20 mouse cellular contexts compared by ENCODE assay signal in the genomic region with DNA sequence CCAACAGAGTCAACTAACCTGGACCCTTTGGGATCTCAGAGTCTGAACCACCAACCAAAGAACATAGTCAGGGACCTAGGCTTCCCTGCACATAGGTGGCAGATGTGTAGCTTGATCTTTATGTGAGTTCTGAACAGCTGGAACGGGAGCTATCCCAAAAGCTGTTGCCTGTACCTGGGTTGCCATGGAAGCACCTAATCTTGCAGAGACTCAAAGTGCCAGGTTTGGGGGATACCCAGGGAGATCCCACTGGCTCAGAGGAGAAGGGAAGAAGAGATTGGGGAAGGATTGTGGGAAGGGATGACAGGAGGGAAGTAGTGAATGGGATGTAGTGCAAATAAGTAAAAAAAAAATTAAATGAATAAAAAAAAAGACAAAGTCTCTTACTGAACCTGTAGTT.
DNase-seq lines count a peak whose midpoint lies in the region; ATAC-seq and TF ChIP-seq lines count a peak whose summit lies in the region.
"Had no signal": no experiment of that assay in that cellular context is flagged by ENCODE, and none has a peak within 500 bp of the region (broad histone marks: within the 10 kb centered on the region; RNA-seq: fewer than 3 reads in every experiment).

No protein-coding gene starts in this region.

- H3K27ac ChIP-seq in intestine, embryonic 14.5 days (ENCODE audit: low read depth): no peak overlapping the region
- H3K27ac ChIP-seq in intestine, postnatal 0 days (ENCODE audit: low read depth, low read length): no peak overlapping the region
- H3K27ac ChIP-seq in midbrain, embryonic 11.5 days (ENCODE audit: low read depth, low read length): no peak overlapping the region
- H3K27ac ChIP-seq in midbrain, embryonic 15.5 days: no peak overlapping the region

- H3K9me3 ChIP-seq in intestine, embryonic 14.5 days (ENCODE audit: control insufficient read depth, low read length): no peaks in the 10 kb centered on the region
- no peaks in the 10 kb centered on the region for H3K9me3 ChIP-seq in intestine, postnatal 0 days (ENCODE audit: control insufficient read depth)
- H3K9me3 ChIP-seq in midbrain, embryonic 11.5 days (ENCODE audit: control insufficient read depth, low read length): no peaks in the 10 kb centered on the region
- H3K9me3 ChIP-seq in midbrain, embryonic 15.5 days: no peaks in the 10 kb centered on the region

- no peak overlapping the region for H3K4me2 ChIP-seq in intestine, embryonic 14.5 days (ENCODE audit: low read length)
- H3K4me2 ChIP-seq in intestine, postnatal 0 days (replicated peaks; ENCODE audit: low read depth): no peak overlapping the region
- H3K4me2 ChIP-seq in midbrain, embryonic 11.5 days: no peak overlapping the region
- H3K4me2 ChIP-seq in midbrain, embryonic 15.5 days: no peak overlapping the region

- peak; percentile 58 for DNase-seq in heart, adult 11 months
- no peak for DNase-seq in heart, adult 18-20 months
- peak; percentile 21 for DNase-seq in intestine, embryonic 14.5 days (ENCODE audit: low spot score)
- DNase-seq in midbrain, embryonic 11.5 days (ENCODE audit: low spot score, missing footprints): peak; percentile 78
- DNase-seq: adrenal gland, adult 2 months; adrenal gland, adult 8-10 months; adrenal gland, postnatal 10 days; adrenal gland, postnatal 14 days; adrenal gland, postnatal 25 days; adrenal gland, postnatal 36 days; B cell, adult 2 months; cerebellum, adult 11 months; cerebellum, adult 11-12 months; cerebellum, adult 18-20 months had no signal

- H3K9ac ChIP-seq in intestine, embryonic 14.5 days (ENCODE audit: low read length): no peak overlapping the region
- no peak overlapping the region for H3K9ac ChIP-seq in intestine, postnatal 0 days (ENCODE audit: low read depth, low read length)
- H3K9ac ChIP-seq in midbrain, embryonic 11.5 days (ENCODE audit: low read length): no peak overlapping the region
- no peak overlapping the region for H3K9ac ChIP-seq in midbrain, embryonic 15.5 days

- no peak overlapping the region for H3K4me3 ChIP-seq in intestine, embryonic 14.5 days (ENCODE audit: low read depth, low read length)
- H3K4me3 ChIP-seq in intestine, postnatal 0 days (ENCODE audit: low read depth, low read length): no peak overlapping the region
- H3K4me3 ChIP-seq in midbrain, embryonic 11.5 days (ENCODE audit: low read depth, low read length): no peak overlapping the region
- H3K4me3 ChIP-seq in midbrain, embryonic 15.5 days: no peak overlapping the region

- ATAC-seq in intestine, embryonic 14.5 days (replicated peaks; ENCODE audit: low FRiP score, low TSS enrichment, low read depth): no peak
- no peak for ATAC-seq in intestine, postnatal 0 days
- ATAC-seq in midbrain, embryonic 11.5 days (ENCODE audit: low FRiP score): no peak
- ATAC-seq in midbrain, embryonic 15.5 days (replicated peaks): no peak
- ATAC-seq: activated CD4-positive, CD25-positive, alpha-beta regulatory T cell, adult 4 months; CD4-positive, CD25-positive, alpha-beta regulatory T cell, adult 4 months; Patski had no signal

- TF ChIP-seq CTCF in intestine, postnatal 0 days (IDR thresholded peaks at IDR 0.05; ENCODE audit: low read depth): no peak

- no peaks in the 10 kb centered on the region for H3K4me1 ChIP-seq in intestine, embryonic 14.5 days (replicated peaks; ENCODE audit: control insufficient read depth, insufficient read depth, low read length)
- 0 out of 2 replicates have a peak, but pooled peaks cover 4% of the 10 kb centered on the region for H3K4me1 ChIP-seq in intestine, postnatal 0 days (replicated peaks; ENCODE audit: control insufficient read depth, insufficient read depth, low read length)
- H3K4me1 ChIP-seq in midbrain, embryonic 11.5 days (ENCODE audit: control insufficient read depth, insufficient read depth, low read length): no peaks in the 10 kb centered on the region
- no peaks in the 10 kb centered on the region for H3K4me1 ChIP-seq in midbrain, embryonic 15.5 days

- H3K36me3 ChIP-seq in intestine, embryonic 14.5 days (ENCODE audit: control insufficient read depth, insufficient read depth, low read length): no peaks in the 10 kb centered on the region
- H3K36me3 ChIP-seq in intestine, postnatal 0 days (ENCODE audit: control insufficient read depth, insufficient read depth): no peaks in the 10 kb centered on the region
- no peaks in the 10 kb centered on the region for H3K36me3 ChIP-seq in midbrain, embryonic 11.5 days (ENCODE audit: control insufficient read depth, insufficient read depth, low read length)
- no peaks in the 10 kb centered on the region for H3K36me3 ChIP-seq in midbrain, embryonic 15.5 days (replicated peaks)
- H3K36me3 ChIP-seq: G1E had no signal

- WGBS in intestine, embryonic 14.5 days: 75% methylated on average over 1 of the region's 1 CpGs
- WGBS in intestine, postnatal 0 days: 69% methylated on average over 1 of the region's 1 CpGs
- WGBS in midbrain, embryonic 11.5 days: 60% methylated on average over 1 of the region's 1 CpGs
- 54% methylated on average over 1 of the region's 1 CpGs for whole genome bisulfite sequencing in midbrain, embryonic 15.5 days

- no peaks in the 10 kb centered on the region; the same call in 1 of the 2 replicates for H3K27me3 ChIP-seq in intestine, embryonic 14.5 days (replicated peaks; ENCODE audit: control insufficient read depth, insufficient read depth, low read length)
- H3K27me3 ChIP-seq in intestine, postnatal 0 days (replicated peaks; ENCODE audit: control insufficient read depth, insufficient read depth, low read length): no peaks in the 10 kb centered on the region
- no peaks in the 10 kb centered on the region for H3K27me3 ChIP-seq in midbrain, embryonic 11.5 days (ENCODE audit: control insufficient read depth, insufficient read depth, low read length)
- H3K27me3 ChIP-seq in midbrain, embryonic 15.5 days (replicated peaks): no peaks in the 10 kb centered on the region

Comparison
In these comparisons a context has a peak if more than half of its experiments do, and no peak if none do; other contexts are left out.
1. DNase-seq: peak in heart, adult 11 months (single experiment), intestine, embryonic 14.5 days (single experiment) and midbrain, embryonic 11.5 days (single experiment); none in heart, adult 18-20 months (0 of 2).